Mouse (Mus musculus): ENCODE measurements around the gene Mmp11. TPM values are rescaled to one million over a fixed set of nuclear protein-coding genes. Genes with fewer than 3 reads are reported as not detected.

The Mmp11 gene
- polyA plus RNA-seq (2015; fragmentation: Nextera tagmentation; extraction: Ambion mirVana): 2.1 and 2.7 TPM in 2 replicates

- Histone ChIP-seq H3K27ac (ENCODE audit: low read length) (peak within 1 kb of the TSS; percentile 89), H3K9ac (ENCODE audit: low read depth, low read length) (peak within 1 kb of the TSS; percentile 81), H3K36me3 (ENCODE audit: control insufficient read depth, insufficient read depth) (peaks cover 8% of the 10 kb centered on the region; the same call in 1 of the 2 replicates), H3K4me2 (ENCODE audit: low read depth, low read length) (peak within 1 kb of the TSS; percentile 93), H3K4me3 (ENCODE audit: low read depth, low read length) (peak within 1 kb of the TSS; percentile 84), H3K9me3 (replicated peaks; ENCODE audit: control insufficient read depth, low read length) (no peaks in the 10 kb centered on the region), H3K4me1 (ENCODE audit: control insufficient read depth, low read depth, low read length) (peaks cover 52% of the 10 kb centered on the region), H3K27me3 (ENCODE audit: control insufficient read depth, insufficient read depth, low read depth, low read length) (peaks cover 30% of the 10 kb centered on the region)
- 2% methylated on average over 51 of the region's 51 CpGs for WGBS (ENCODE audit: insufficient replicate concordance)
- peak; percentile 78 for ATAC-seq (ENCODE audit: low read depth)
These were observed at the start of gene Mmp11 for GRCm38 (mm10) chr10:75935680-75936541. Gene Mmp11 (minus strand): TSS chr10:75936496.

DNA sequence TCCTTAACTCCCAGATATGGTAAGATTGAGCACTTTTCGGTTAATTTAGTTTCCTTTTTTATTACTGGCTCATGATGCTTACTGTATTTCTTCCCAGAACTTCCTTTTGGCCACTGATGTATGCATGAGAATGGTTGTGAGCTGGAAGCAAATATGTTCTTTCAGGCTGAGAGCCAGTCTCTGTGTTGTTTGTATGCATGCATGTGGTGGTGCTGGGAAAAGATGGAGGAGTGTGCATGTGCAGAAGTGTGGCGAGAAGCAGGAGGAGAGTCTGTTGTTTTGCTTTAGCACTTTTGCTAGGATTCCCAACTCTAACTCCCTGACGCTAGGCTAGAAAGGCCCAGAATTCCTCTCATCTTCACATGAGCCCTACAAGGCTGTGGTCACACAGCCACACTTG is 43.1 kb upstream of the Mmp11 start:
- H3K36me3 ChIP-seq (ENCODE audit: control insufficient read depth, insufficient read depth): no peaks in the 10 kb centered on the region

GRCm38 (mm10) chr10:75978835-75979157 is 42.5 kb upstream of the Mmp11 start:
- H3K4me2 ChIP-seq (ENCODE audit: low read depth, low read length): no peak overlapping the region
- H3K36me3 ChIP-seq (ENCODE audit: control insufficient read depth, insufficient read depth): no peaks in the 10 kb centered on the region
- no peaks in the 10 kb centered on the region for H3K27me3 ChIP-seq (ENCODE audit: control insufficient read depth, insufficient read depth, low read depth, low read length)
- no peak overlapping the region for H3K27ac ChIP-seq (ENCODE audit: low read length)
- no peak overlapping the region for H3K9ac ChIP-seq (ENCODE audit: low read depth, low read length)
- H3K4me3 ChIP-seq (ENCODE audit: low read depth, low read length): no peak overlapping the region
- 67% methylated on average over 5 of the region's 5 CpGs for WGBS (ENCODE audit: insufficient replicate concordance)
- H3K4me1 ChIP-seq (ENCODE audit: control insufficient read depth, low read depth, low read length): peaks cover 2% of the 10 kb centered on the region; the same call in 1 of the 2 replicates
- ATAC-seq (ENCODE audit: low read depth): no peak
- no peaks in the 10 kb centered on the region for H3K9me3 ChIP-seq (replicated peaks; ENCODE audit: control insufficient read depth, low read length)

More for the DNA sequence above, 43.1 kb upstream of the Mmp11 start:
- Histone ChIP-seq H3K27me3 (ENCODE audit: control insufficient read depth, insufficient read depth, low read depth, low read length) (no peaks in the 10 kb centered on the region), H3K4me1 (ENCODE audit: control insufficient read depth, low read depth, low read length) (peaks cover 2% of the 10 kb centered on the region; the same call in 1 of the 2 replicates), H3K9me3 (replicated peaks; ENCODE audit: control insufficient read depth, low read length) (no peaks in the 10 kb centered on the region), H3K4me3 (ENCODE audit: low read depth, low read length) (no peak overlapping the region), H3K4me2 (ENCODE audit: low read depth, low read length) (no peak overlapping the region), H3K9ac (ENCODE audit: low read depth, low read length) (no peak overlapping the region), H3K27ac (ENCODE audit: low read length) (no peak overlapping the region)
- WGBS (ENCODE audit: insufficient replicate concordance): 71% methylated on average over 3 of the region's 3 CpGs
- ATAC-seq (ENCODE audit: low read depth): no peak

DNA sequence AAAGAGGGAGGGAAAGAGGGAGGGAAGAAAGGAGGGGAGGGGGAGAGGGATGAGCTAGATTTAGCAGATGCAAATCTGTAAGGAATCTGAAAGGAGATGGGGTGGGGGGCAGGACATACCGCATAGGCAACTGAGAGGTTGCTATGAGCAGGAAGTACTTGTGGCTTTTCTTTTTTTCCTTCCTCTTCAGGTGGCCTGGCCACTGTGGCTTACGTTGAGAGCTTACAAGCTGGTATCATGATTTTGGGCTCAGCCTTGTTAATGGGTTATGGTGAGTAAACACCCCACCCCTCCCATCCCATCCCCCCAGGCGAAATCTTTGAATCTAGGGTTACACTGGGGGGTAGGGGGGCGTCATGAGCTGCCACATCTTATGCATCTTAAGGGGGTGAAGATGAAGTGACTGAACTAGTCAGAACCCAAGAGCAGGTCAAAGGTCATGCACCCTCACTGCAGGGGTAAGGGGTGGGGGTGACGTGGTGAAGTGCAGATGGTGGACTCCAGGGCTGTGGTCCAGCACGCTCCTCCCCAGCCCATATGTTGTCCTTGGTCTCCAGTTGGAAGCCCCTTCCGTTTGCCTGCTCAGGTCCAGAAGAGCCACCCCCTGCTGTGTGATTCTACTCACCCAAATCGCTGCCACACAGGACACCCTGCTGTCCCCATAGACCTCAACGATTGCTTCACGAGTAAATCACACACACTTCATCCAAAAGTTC is 42.0 kb upstream of the Mmp11 start:
- 30% methylated on average over 10 of the region's 10 CpGs for WGBS (ENCODE audit: insufficient replicate concordance)
- no peak overlapping the region for H3K4me3 ChIP-seq (ENCODE audit: low read depth, low read length)

DNA sequence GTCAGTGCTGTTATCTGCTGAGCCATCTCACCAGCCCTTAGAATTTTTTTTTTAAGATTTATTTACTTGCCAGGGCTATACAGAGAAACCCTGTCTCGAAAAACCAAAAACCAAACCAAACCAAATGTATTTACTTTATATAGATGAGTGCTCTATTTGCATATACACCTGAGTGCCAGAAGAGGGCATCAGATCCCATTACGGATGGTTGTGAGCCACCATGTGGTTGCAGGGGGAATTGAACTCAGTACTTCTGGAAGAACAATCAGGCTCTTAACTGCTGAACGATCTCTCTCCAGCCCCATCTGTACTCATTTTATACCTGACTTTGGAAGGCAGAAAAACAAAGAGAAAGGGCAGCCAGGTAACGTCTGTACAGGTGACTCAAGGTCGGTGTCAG is 38.9 kb upstream of the Mmp11 start:
- 59% methylated on average over 5 of the region's 5 CpGs for WGBS (ENCODE audit: insufficient replicate concordance)
- H3K27me3 ChIP-seq (ENCODE audit: control insufficient read depth, insufficient read depth, low read depth, low read length): no peaks in the 10 kb centered on the region
- H3K9me3 ChIP-seq (replicated peaks; ENCODE audit: control insufficient read depth, low read length): no peaks in the 10 kb centered on the region; the same call in 1 of the 2 replicates
- H3K9ac ChIP-seq (ENCODE audit: low read depth, low read length): no peak overlapping the region
- H3K4me3 ChIP-seq (ENCODE audit: low read depth, low read length): no peak overlapping the region
- H3K4me1 ChIP-seq (ENCODE audit: control insufficient read depth, low read depth, low read length): peaks cover 2% of the 10 kb centered on the region; the same call in 1 of the 2 replicates
- H3K27ac ChIP-seq (ENCODE audit: low read length): no peak overlapping the region
- H3K4me2 ChIP-seq (ENCODE audit: low read depth, low read length): no peak overlapping the region
- no peaks in the 10 kb centered on the region for H3K36me3 ChIP-seq (ENCODE audit: control insufficient read depth, insufficient read depth)
- ATAC-seq (ENCODE audit: low read depth): no peak

More for the DNA sequence above, 42.0 kb upstream of the Mmp11 start:
- H3K27me3 ChIP-seq (ENCODE audit: control insufficient read depth, insufficient read depth, low read depth, low read length): no peaks in the 10 kb centered on the region
- peaks cover 2% of the 10 kb centered on the region; the same call in 1 of the 2 replicates for H3K4me1 ChIP-seq (ENCODE audit: control insufficient read depth, low read depth, low read length)
- no peaks in the 10 kb centered on the region for H3K36me3 ChIP-seq (ENCODE audit: control insufficient read depth, insufficient read depth)
- H3K27ac ChIP-seq (ENCODE audit: low read length): no peak overlapping the region
- H3K4me2 ChIP-seq (ENCODE audit: low read depth, low read length): no peak overlapping the region
- no peaks in the 10 kb centered on the region for H3K9me3 ChIP-seq (replicated peaks; ENCODE audit: control insufficient read depth, low read length)
- ATAC-seq (ENCODE audit: low read depth): no peak
- no peak overlapping the region for H3K9ac ChIP-seq (ENCODE audit: low read depth, low read length)

DNA sequence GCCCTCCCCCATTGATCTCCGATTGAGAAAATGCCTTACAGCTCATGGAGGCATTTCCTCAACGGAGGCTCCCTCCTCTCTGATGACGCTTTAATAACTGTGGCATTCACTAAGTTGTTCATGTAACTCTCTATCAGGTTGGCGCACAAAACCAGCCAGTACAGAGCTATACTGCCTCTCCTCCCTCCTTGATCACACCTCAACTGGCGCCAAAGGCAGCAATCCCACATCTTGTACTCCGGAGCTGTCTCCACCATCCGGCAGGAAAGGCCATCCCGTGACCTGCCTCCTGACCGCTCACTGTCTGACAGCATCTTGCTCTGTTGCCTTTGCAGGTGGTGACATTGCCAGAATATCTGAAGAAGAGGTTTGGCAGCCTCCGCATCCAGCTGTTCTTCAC is 37.5 kb upstream of the Mmp11 start:
- no peaks in the 10 kb centered on the region for H3K27me3 ChIP-seq (ENCODE audit: control insufficient read depth, insufficient read depth, low read depth, low read length)
- H3K4me2 ChIP-seq (ENCODE audit: low read depth, low read length): no peak overlapping the region
- no peak for ATAC-seq (ENCODE audit: low read depth)
- H3K27ac ChIP-seq (ENCODE audit: low read length): no peak overlapping the region
- H3K9ac ChIP-seq (ENCODE audit: low read depth, low read length): no peak overlapping the region
- WGBS (ENCODE audit: insufficient replicate concordance): 77% methylated on average over 10 of the region's 10 CpGs
- no peaks in the 10 kb centered on the region; the same call in 1 of the 2 replicates for H3K9me3 ChIP-seq (replicated peaks; ENCODE audit: control insufficient read depth, low read length)
- peaks cover 2% of the 10 kb centered on the region; the same call in 1 of the 2 replicates for H3K4me1 ChIP-seq (ENCODE audit: control insufficient read depth, low read depth, low read length)
- H3K36me3 ChIP-seq (ENCODE audit: control insufficient read depth, insufficient read depth): no peaks in the 10 kb centered on the region
- H3K4me3 ChIP-seq (ENCODE audit: low read depth, low read length): no peak overlapping the region

- H3K4me3 ChIP-seq (ENCODE audit: low read depth, low read length): peak within 1 kb of the TSS; percentile 43
- 26% methylated on average over 20 of the region's 20 CpGs for WGBS (ENCODE audit: insufficient replicate concordance)
- ATAC-seq (ENCODE audit: low read depth): peak; percentile 16; the same call in 1 of the 2 replicates
- no peaks in the 10 kb centered on the region for H3K9me3 ChIP-seq (replicated peaks; ENCODE audit: control insufficient read depth, low read length)
- H3K9ac ChIP-seq (ENCODE audit: low read depth, low read length): peak within 1 kb of the TSS; percentile 33; the same call in 1 of the 2 replicates
- H3K36me3 ChIP-seq (ENCODE audit: control insufficient read depth, insufficient read depth): no peaks in the 10 kb centered on the region
- H3K4me1 ChIP-seq (ENCODE audit: control insufficient read depth, low read depth, low read length): peaks cover 5% of the 10 kb centered on the region
- H3K27ac ChIP-seq (ENCODE audit: low read length): no peak within 1 kb of the TSS
- H3K27me3 ChIP-seq (ENCODE audit: control insufficient read depth, insufficient read depth, low read depth, low read length): peaks cover 22% of the 10 kb centered on the region
- H3K4me2 ChIP-seq (ENCODE audit: low read depth, low read length): peak within 1 kb of the TSS; percentile 58
These were observed 18.1 kb upstream of the Mmp11 start, which contains the start of gene Gm5134 for GRCm38 (mm10) chr10:75954381-75954811. Gene Gm5134 (plus strand): TSS chr10:75954514.

- no peak overlapping the region for H3K9ac ChIP-seq (ENCODE audit: low read depth, low read length)
- no peaks in the 10 kb centered on the region for H3K9me3 ChIP-seq (replicated peaks; ENCODE audit: control insufficient read depth, low read length)
- H3K4me2 ChIP-seq (ENCODE audit: low read depth, low read length): peak overlapping the region; percentile 62
- ATAC-seq (ENCODE audit: low read depth): no peak
- peak overlapping the region; percentile 53 for H3K4me3 ChIP-seq (ENCODE audit: low read depth, low read length)
- H3K4me1 ChIP-seq (ENCODE audit: control insufficient read depth, low read depth, low read length): peaks cover 5% of the 10 kb centered on the region
- H3K27me3 ChIP-seq (ENCODE audit: control insufficient read depth, insufficient read depth, low read depth, low read length): peaks cover 25% of the 10 kb centered on the region
- H3K36me3 ChIP-seq (ENCODE audit: control insufficient read depth, insufficient read depth): no peaks in the 10 kb centered on the region
- 3% methylated on average over 13 of the region's 13 CpGs for WGBS (ENCODE audit: insufficient replicate concordance)
- no peak overlapping the region for H3K27ac ChIP-seq (ENCODE audit: low read length)
These were observed 15.2 kb upstream of the Mmp11 start for GRCm38 (mm10) chr10:75951424-75952050.

Measured in liver, embryonic 16.5 days (tissue).